Mouse (Mus musculus) neural tube, embryonic 11.5 days (tissue): ENCODE data around the gene D630045J12Rik. TPM values are rescaled to one million over a fixed set of nuclear protein-coding genes. Genes with fewer than 3 reads are reported as not detected.

Experiments used
- ATAC-seq: fragments of 200-750 bp; cut with Nextera tagmentation; 2 replicates; pipeline ENCODE4 v1.8.0; 2017; ENCODE audit warnings: moderate number of reproducible peaks, mild to moderate bottlenecking, moderate TSS enrichment, moderate library complexity; ENCODE audit not compliant: insufficient read depth, low FRiP score, low TSS enrichment
- DNase-seq: peaks from one replicate; pipeline ENCODE4 v3.0.0-alpha.2; 2015; ENCODE audit warnings: low spot score
- H3K27ac ChIP-seq: fragments of 300-500 bp; sonication (generic); 2 replicates; pipeline ENCODE4 v1.5.1; 2014; ENCODE audit warnings: low read depth, mild to moderate bottlenecking, low read length
- H3K27me3 ChIP-seq: fragments of 300-500 bp; sonication (generic); 2 replicates; pipeline ENCODE4 v1.6.1; 2014; ENCODE audit warnings: mild to moderate bottlenecking, low read length, mixed read lengths; ENCODE audit not compliant: control insufficient read depth, insufficient read depth
- H3K36me3 ChIP-seq: fragments of 300-500 bp; sonication (generic); 2 replicates; pipeline ENCODE4 v1.6.1; 2014; ENCODE audit warnings: mild to moderate bottlenecking, low read length, moderate library complexity, mixed read lengths; ENCODE audit not compliant: control insufficient read depth, insufficient read depth
- H3K4me1 ChIP-seq: fragments of 300-500 bp; sonication (generic); 2 replicates; pipeline ENCODE4 v1.6.1; 2014; ENCODE audit warnings: low read length, mixed read lengths; ENCODE audit not compliant: control insufficient read depth, insufficient read depth
- H3K4me2 ChIP-seq: fragments of 300-500 bp; sonication (generic); 2 replicates; pipeline ENCODE4 v1.6.1; 2014; ENCODE audit warnings: low read depth, mild to moderate bottlenecking, moderate library complexity
- H3K4me3 ChIP-seq: fragments of 300-500 bp; sonication (generic); 2 replicates; pipeline ENCODE4 v1.5.1; 2014; ENCODE audit warnings: low read depth, low read length
- H3K9ac ChIP-seq: fragments of 300-500 bp; sonication (generic); 2 replicates; pipeline ENCODE4 v1.6.1; 2014; ENCODE audit warnings: mild to moderate bottlenecking, low read length
- H3K9me3 ChIP-seq: fragments of 300-500 bp; sonication (generic); 2 replicates; pipeline ENCODE4 v1.6.1; 2016; ENCODE audit warnings: low read length; ENCODE audit not compliant: control insufficient read depth
- WGBS: fragments of 180-500 bp; shearing (Covaris S2); extraction: QIAGEN DNeasy Blood & Tissue Kit; methylation state at CpG from one replicate; pipeline ENCODE4 v1.1.7; 2014; 5-methylcytosine and 5-hydroxymethylcytosine counted together
- polyA plus RNA-seq: library from polyadenylated mRNA; unstranded; fragments of >200 nt; fragmentation: Nextera tagmentation; extraction: Ambion mirVana; gene quantifications from 2 replicates; pipeline ENCODE4 v1.2.1, GENCODE M21; 2014

The D630045J12Rik gene
- polyA plus RNA-seq, 1 experiment from 2014 or later = 13.5 TPM

- peaks cover 16% of the 10 kb centered on the region for H3K4me1 ChIP-seq
- H3K36me3 ChIP-seq = no peaks in the 10 kb centered on the region
- no peak overlapping the region for H3K4me3 ChIP-seq
- H3K27ac ChIP-seq = no peak overlapping the region
- H3K9me3 ChIP-seq = no peaks in the 10 kb centered on the region
- no peak for ATAC-seq
- H3K27me3 ChIP-seq = no peaks in the 10 kb centered on the region
- no peak for DNase-seq
- H3K9ac ChIP-seq = no peak overlapping the region
- no peak overlapping the region for H3K4me2 ChIP-seq
- 90% methylated on average over 4 of the region's 4 CpGs for WGBS
These were observed 6.4 kb downstream of the D630045J12Rik start for GRCm38 (mm10) chr6:38247362-38247761.

GRCm38 (mm10) chr6:38244806-38245205 lies 9.0 kb downstream of the D630045J12Rik start:
- ATAC-seq (no peak), DNase-seq (no peak)
- Histone ChIP-seq H3K27me3 (no peaks in the 10 kb centered on the region), H3K27ac (no peak overlapping the region), H3K4me1 (peaks cover 8% of the 10 kb centered on the region; the same call in 1 of the 2 replicates), H3K4me3 (no peak overlapping the region), H3K9me3 (no peaks in the 10 kb centered on the region), H3K9ac (no peak overlapping the region), H3K36me3 (no peaks in the 10 kb centered on the region), H3K4me2 (no peak overlapping the region)
- WGBS = 85% methylated on average over 3 of the region's 3 CpGs

- peaks cover 8% of the 10 kb centered on the region; the same call in 1 of the 2 replicates for H3K4me1 ChIP-seq
- H3K4me2 ChIP-seq = no peak overlapping the region
- H3K9ac ChIP-seq = no peak overlapping the region; the same call in 1 of the 2 replicates
- ATAC-seq (no peak), DNase-seq (no peak)
- H3K27ac ChIP-seq = no peak overlapping the region
- WGBS = 74% methylated on average over 3 of the region's 3 CpGs
- H3K9me3 ChIP-seq = no peaks in the 10 kb centered on the region
- H3K4me3 ChIP-seq = no peak overlapping the region
- H3K27me3 ChIP-seq = no peaks in the 10 kb centered on the region
- H3K36me3 ChIP-seq = no peaks in the 10 kb centered on the region
These were observed 9.6 kb downstream of the D630045J12Rik start for GRCm38 (mm10) chr6:38244167-38244566.

GRCm38 (mm10) chr6:38242833-38243232 lies 11.0 kb downstream of the D630045J12Rik start:
- no peaks in the 10 kb centered on the region for H3K9me3 ChIP-seq
- H3K4me2 ChIP-seq = no peak overlapping the region
- H3K36me3 ChIP-seq = no peaks in the 10 kb centered on the region
- H3K27me3 ChIP-seq = no peaks in the 10 kb centered on the region
- 0 out of 2 replicates have a peak, but pooled peaks cover under 1% of the 10 kb centered on the region for H3K4me1 ChIP-seq
- DNase-seq (no peak), ATAC-seq (no peak)
- no peak overlapping the region for H3K27ac ChIP-seq
- H3K4me3 ChIP-seq = no peak overlapping the region
- no peak overlapping the region for H3K9ac ChIP-seq
- WGBS = 91% methylated on average over 5 of the region's 5 CpGs

GRCm38 (mm10) chr6:38242295-38242830 lies 11.4 kb downstream of the D630045J12Rik start:
- DNase-seq (no peak), ATAC-seq (no peak)
- WGBS = 91% methylated on average over 8 of the region's 8 CpGs
- Histone ChIP-seq H3K4me2 (no peak overlapping the region), H3K9me3 (no peaks in the 10 kb centered on the region), H3K4me1 (no peaks in the 10 kb centered on the region), H3K27ac (no peak overlapping the region), H3K9ac (no peak overlapping the region), H3K4me3 (no peak overlapping the region), H3K36me3 (no peaks in the 10 kb centered on the region), H3K27me3 (no peaks in the 10 kb centered on the region)

- no peaks in the 10 kb centered on the region for H3K9me3 ChIP-seq
- no peaks in the 10 kb centered on the region for H3K27me3 ChIP-seq
- WGBS = 92% methylated on average over 4 of the region's 4 CpGs
These were observed 12.3 kb downstream of the D630045J12Rik start for GRCm38 (mm10) chr6:38241508-38241907.

GRCm38 (mm10) chr6:38240618-38241017 lies 13.2 kb downstream of the D630045J12Rik start:
- Histone ChIP-seq H3K27me3 (no peaks in the 10 kb centered on the region), H3K9ac (no peak overlapping the region), H3K4me3 (no peak overlapping the region), H3K27ac (no peak overlapping the region), H3K36me3 (no peaks in the 10 kb centered on the region), H3K4me2 (no peak overlapping the region), H3K9me3 (no peaks in the 10 kb centered on the region), H3K4me1 (no peaks in the 10 kb centered on the region)
- DNase-seq (no peak), ATAC-seq (no peak)
- WGBS = 92% methylated on average over 5 of the region's 5 CpGs

More at GRCm38 (mm10) chr6:38241508-38241907, 12.3 kb downstream of the D630045J12Rik start:
- DNase-seq = no peak
- no peak overlapping the region for H3K4me3 ChIP-seq
- no peaks in the 10 kb centered on the region for H3K36me3 ChIP-seq
- no peak overlapping the region for H3K4me2 ChIP-seq
- H3K27ac ChIP-seq = no peak overlapping the region
- no peaks in the 10 kb centered on the region for H3K4me1 ChIP-seq
- H3K9ac ChIP-seq = no peak overlapping the region
- ATAC-seq = no peak

GRCm38 (mm10) chr6:38238382-38238781 lies 15.4 kb downstream of the D630045J12Rik start:
- Histone ChIP-seq H3K27me3 (no peaks in the 10 kb centered on the region), H3K4me3 (no peak overlapping the region), H3K4me1 (no peaks in the 10 kb centered on the region), H3K9ac (no peak overlapping the region), H3K9me3 (no peaks in the 10 kb centered on the region), H3K27ac (no peak overlapping the region), H3K4me2 (no peak overlapping the region), H3K36me3 (no peaks in the 10 kb centered on the region)
- DNase-seq (no peak), ATAC-seq (no peak)
- WGBS = 88% methylated on average over 4 of the region's 4 CpGs

GRCm38 (mm10) chr6:38235991-38236658 lies 17.7 kb downstream of the D630045J12Rik start:
- no peak overlapping the region for H3K9ac ChIP-seq
- H3K9me3 ChIP-seq = no peaks in the 10 kb centered on the region
- H3K36me3 ChIP-seq = no peaks in the 10 kb centered on the region
- ATAC-seq (no peak), DNase-seq (no peak)
- H3K4me1 ChIP-seq = peaks cover 7% of the 10 kb centered on the region
- no peak overlapping the region for H3K4me3 ChIP-seq
- 87% methylated on average over 7 of the region's 7 CpGs for WGBS
- H3K27me3 ChIP-seq = no peaks in the 10 kb centered on the region
- no peak overlapping the region for H3K27ac ChIP-seq
- no peak overlapping the region for H3K4me2 ChIP-seq
